Mouse (Mus musculus) heart, adult 8-10 months (tissue): Measurements from ENCODE around the gene Ext2. TPM values are rescaled to one million over a fixed set of nuclear protein-coding genes. Genes with fewer than 3 reads are reported as not detected.

Experiments
- DNase-seq: peaks from one replicate; pipeline ENCODE4 v3.0.0; 2022; ENCODE audit warnings: low spot score
- total RNA-seq, 4 experiments: library from RNA; stranded (reverse); gene quantifications; 2 replicates each; pipeline ENCODE4 v1.2.4; 2022

Ext2 gene
- total RNA-seq, 4 experiments from 2014 or later = 40.9 to 43.0 (median 42.0) TPM

GRCm38 (mm10) chr2:93634609-93635008, 187.8 kb downstream of the Ext2 start:
- DNase-seq = no peak

GRCm38 (mm10) chr2:93624665-93625408, 197.5 kb downstream of the Ext2 start:
- DNase-seq = no peak

- peak; percentile 59 for DNase-seq
Observed at GRCm38 (mm10) chr2:93619208-93619849, 203.0 kb downstream of the Ext2 start.

- no peak for DNase-seq
Observed at GRCm38 (mm10) chr2:93618447-93619199, 203.7 kb downstream of the Ext2 start.

GRCm38 (mm10) chr2:93615845-93616689, 206.3 kb downstream of the Ext2 start:
- DNase-seq = no peak

- DNase-seq = no peak
Observed at GRCm38 (mm10) chr2:93613020-93613419, 209.3 kb downstream of the Ext2 start.

Other genes with a start within 250 kb of the Ext2 start
- gene Alx4, start 180.2 kb downstream of the Ext2 start, total RNA-seq = 1 to 10 TPM in 1 of 4 experiments, under 1 TPM in 3; 0.75 to 1.2 (median 0.97) TPM
- gene Accs, start 27.4 kb upstream of the Ext2 start, total RNA-seq = 1 to 10 TPM; 4.1 to 9.5 (median 5.7) TPM
- gene Accsl, start 46.6 kb upstream of the Ext2 start, total RNA-seq = not detected
- gene Gm13889, start 134.6 kb upstream of the Ext2 start, total RNA-seq = 10 to 100 TPM in 1 of 4 experiments, 1 to 10 TPM in 3; 6.9 to 10.7 (median 8.7) TPM
- gene Gm27027, start 173.8 kb upstream of the Ext2 start, total RNA-seq = not detected
- gene Alkbh3, start 188.2 kb upstream of the Ext2 start, total RNA-seq = 10 to 100 TPM; 50.2 to 61.7 (median 59.9) TPM